Mouse (Mus musculus): ENCODE measurements at regions not wholly inside any gene's neighbourhood (a gene's known extent, or its start where the extent isn't known, plus 50 kb on each side); places are given as distances from the start of the nearest gene placed in this dataset.

DNA sequence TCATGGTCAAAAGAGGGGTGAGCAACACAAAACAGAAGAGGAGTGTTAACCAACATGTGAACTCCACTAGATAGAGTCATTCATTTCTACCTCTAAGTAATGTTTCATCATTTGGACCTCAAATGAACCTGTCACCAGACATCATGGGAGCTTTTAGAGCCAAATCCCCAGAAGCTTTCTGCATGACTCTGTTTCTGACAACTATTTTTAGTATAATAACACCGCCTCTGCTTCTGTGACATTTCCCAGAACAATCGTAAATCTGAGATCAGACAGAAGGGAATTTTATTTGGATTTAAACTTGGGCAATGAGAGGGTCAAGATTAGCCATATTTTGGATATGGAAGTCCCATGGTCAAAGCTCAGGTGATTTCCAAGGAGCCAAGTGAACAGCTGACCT lies 61.4 kb upstream of the Thbs1 start:
- TF ChIP-seq CTCF (IDR thresholded peaks at IDR 0.05; ENCODE audit: control insufficient read depth, insufficient read depth, insufficient read length) (no peak), CEBPB (IDR thresholded peaks at IDR 0.05; ENCODE audit: low read depth) (no peak)

Measured in C2C12 (cell line).